Mouse (Mus musculus) retina, postnatal 1 day (tissue): ENCODE results near the gene Rab19.
"Not testable (repeated sequence)": the region's sequence is repeated elsewhere in the genome, so short reads cannot be mapped to it uniquely, and the experiment has no call there.

Experiments
- DNase-seq: peaks from one replicate; pipeline ENCODE4 v3.0.0-alpha.2; 2012

Rab19 gene

DNA sequence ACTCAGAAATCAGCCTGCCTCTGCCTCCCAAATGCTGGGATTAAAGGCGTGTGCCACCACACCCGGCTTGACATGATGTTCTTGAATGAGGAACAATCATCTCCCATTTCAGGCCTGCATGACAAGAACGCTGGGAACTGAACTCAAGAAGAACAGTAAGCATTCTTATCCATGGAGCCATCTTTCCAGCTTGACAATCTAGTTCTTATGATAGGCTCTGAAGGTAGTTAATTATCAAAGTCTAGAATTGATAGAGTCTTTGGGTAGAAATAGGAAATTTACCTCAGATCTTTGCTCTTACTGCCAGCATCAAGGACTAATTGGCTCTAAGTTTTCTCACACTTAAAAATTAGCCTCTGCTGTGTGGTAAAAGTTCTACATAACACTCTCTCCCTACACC lies 699 bp upstream of the Rab19 start:
- DNase-seq: no peak

DNA sequence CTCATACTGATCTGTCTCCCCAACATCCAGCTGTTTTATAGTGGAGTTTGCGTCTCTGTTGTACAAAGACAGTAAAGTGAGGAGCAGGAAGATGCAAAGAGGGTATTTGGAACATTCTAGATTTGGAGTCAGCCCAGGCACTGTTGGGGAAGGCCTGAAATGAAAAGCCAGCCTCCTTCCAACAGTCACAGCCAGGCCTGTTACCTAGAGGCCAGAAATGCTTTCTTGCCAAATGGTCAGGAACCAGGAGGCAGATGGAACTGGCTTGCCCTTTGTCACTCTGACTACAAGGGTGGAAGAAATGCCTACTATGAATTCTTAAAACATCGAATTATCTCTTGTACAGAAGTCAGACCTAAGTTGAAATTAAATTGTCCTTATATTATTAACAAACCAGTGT lies 9.0 kb downstream of the Rab19 start:
- DNase-seq: no peak

GRCm38 (mm10) chr6:39395471-39395870 lies 14.5 kb downstream of the Rab19 start:
- DNase-seq: no peak

- DNase-seq: no peak
These were observed 14.9 kb downstream of the Rab19 start for GRCm38 (mm10) chr6:39395916-39396315.

- DNase-seq: no peak
These were observed 16.1 kb downstream of the Rab19 start for GRCm38 (mm10) chr6:39397046-39397445.

DNA sequence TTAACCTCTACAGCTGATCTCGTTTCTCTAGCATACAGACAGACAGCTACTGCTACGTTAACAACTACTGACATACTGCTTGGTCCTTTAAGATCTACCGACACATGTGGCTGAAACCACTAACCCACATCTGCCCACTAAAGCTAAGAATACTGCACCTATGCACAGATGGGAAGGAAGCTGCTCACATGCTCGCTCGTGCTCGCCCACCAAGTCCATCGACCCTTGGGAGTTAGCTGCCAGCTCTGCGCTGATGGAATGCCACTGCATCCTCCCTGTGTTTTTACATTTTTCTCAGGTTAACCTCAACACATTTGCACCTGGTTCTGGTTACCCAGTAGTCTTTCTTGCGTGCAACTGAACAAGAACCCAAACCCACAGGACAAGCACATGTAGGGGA lies 17.4 kb downstream of the Rab19 start:
- DNase-seq: no peak

DNA sequence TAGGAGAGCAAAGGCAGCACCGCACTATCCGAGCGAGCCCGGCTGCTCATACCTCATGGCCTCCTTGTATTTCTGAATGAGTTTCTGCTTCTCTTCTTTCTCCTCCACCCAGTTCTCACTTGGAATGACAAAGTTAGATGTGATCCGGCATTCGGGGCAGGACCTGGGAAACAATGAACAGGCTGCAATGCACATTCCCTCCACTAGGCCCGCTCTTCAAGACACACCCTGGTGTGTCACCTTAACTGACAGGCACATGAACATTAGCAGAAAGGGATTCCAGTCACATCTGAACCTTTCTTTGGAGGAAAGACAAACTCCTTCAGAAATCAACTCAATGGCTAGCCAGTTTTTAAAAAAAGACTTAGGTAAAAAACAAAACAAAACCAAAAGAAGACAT lies 19.4 kb downstream of the Rab19 start:
- DNase-seq: peak; percentile 69

DNA sequence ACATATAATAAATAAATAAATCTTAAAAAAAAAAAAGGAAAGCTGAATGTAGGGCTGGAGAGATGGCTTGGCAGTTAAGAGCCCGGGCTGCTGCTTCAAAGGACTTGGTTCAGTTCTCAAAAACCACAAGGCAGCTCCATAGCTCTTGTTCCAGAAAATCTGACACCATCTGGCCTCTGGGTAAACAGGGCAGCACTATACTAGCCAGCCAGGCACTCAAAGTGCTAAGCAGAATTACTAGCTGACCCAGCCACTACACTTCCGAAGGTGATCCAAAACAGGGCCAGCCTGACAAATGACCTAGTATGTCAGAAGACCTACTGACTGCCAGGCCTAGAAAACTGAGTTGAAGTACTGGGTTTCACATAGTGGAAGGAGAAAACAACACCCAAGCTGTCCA lies 22.2 kb downstream of the Rab19 start:
- DNase-seq: no peak

- DNase-seq: no peak
These were observed 25.5 kb downstream of the Rab19 start for GRCm38 (mm10) chr6:39406480-39406879.

DNA sequence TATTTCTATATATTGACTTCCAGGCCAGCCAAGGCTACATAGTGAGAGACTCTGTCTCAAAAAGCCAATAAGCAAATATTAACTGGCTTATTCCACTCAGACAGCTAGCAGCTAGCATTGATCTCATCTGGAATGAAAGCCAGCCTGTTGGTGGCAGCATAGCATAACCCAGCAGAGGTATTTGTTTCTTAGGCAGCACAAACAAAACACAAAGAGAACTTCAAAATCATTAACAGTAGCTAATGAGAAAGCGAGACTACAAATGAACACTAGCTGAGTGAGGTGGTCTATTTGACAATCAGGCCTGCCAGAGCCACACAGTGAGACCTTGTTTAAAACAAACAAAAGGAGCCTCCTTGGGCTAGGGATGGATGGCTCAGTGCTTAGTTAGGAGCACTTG lies 33.1 kb downstream of the Rab19 start:
- DNase-seq: peak; percentile 50

DNA sequence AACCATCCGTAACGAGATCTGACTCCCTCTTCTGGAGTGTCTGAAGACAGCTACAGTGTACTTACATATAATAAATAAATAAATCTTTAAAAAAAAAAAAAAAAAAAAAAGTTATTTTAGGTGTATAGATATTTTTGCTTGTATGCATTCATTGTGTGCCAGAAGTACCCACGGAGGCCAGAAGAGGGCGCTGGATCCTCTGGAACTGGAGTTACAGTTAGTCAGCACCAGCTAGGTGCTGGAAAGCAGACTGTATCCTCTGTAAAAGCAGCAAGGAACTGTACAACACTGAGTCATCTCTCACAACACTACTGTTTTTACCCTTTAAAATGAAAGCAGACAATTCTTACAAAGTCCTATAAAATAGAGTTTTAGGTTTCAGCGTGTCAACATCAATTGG lies 34.8 kb downstream of the Rab19 start:
- DNase-seq: peak; percentile 58

DNA sequence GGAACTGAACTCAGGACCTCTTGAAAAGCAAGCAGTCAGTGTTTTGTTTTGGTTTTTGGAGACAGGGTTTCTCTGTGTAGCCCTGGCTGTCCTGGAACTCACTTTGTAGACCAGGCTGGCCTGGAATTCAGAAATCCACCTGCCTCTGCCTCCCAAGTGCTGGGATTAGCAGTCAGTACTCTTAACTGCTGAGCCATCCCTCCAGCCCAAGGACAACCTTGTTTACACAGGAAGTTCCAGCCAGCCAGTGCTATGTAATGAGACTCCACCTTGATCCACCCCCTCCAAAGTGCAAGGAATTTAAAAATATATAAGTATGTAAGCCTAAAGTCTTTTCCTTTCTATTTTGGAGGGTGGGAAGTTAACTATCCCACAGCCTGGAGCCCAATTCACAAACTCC lies 35.7 kb downstream of the Rab19 start:
- DNase-seq: not testable (repeated sequence)

GRCm38 (mm10) chr6:39419386-39419850 lies 38.4 kb downstream of the Rab19 start:
- no peak for DNase-seq

DNA sequence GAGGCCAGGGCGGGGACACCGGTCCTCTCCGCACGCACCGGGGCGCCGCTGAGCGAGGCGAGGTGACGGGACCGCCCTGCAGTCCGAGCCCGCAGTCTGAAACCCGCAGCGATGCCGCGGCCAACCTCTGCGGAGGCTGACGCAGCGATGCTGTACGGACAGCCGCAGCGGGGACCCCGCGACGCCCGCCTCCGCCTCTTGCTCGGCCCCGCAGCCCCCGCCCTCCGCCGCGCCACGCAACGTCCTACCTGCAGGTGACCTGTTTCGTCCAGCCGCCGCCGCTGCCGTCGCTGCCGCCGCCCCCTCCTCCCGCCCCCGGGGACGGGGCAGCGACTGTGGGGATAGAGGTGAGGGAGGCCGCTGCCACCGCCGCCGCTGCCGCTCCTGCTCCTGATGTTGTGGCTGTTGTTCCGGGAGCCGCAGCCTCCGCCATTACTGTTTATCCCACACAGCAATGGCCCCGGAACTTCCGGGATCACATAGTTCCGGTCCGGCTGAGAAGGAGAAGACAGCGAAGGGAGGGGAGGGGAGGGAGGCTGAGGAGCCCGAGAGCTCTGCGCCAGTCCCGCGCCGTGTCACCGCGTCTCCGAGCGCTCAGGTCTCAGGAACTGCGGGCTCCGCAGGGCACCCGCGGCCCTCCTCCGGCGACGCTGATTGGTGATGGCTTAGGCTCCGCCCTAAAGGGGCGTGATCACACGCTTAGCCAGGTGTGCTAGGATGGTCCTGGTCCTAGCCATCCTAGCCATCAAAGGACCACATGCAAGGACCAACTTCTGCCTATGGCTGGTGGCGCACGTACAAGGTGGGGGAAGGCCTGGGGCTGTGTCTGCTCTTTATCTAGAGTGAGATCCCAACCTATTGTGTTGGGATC lies 39.1 kb downstream of the Rab19 start, which contains the start of gene Mkrn1:
Gene Mkrn1 (minus strand): TSS at position 612 of the 871 bp plus-strand sequence.
- DNase-seq: peak; percentile 95

- DNase-seq: no peak
These were observed 39.9 kb downstream of the Rab19 start for GRCm38 (mm10) chr6:39420867-39421266.

- no peak for DNase-seq
These were observed 42.2 kb downstream of the Rab19 start for GRCm38 (mm10) chr6:39423130-39423551.

GRCm38 (mm10) chr6:39423686-39424085 lies 42.7 kb downstream of the Rab19 start:
- DNase-seq: no peak

- no peak for DNase-seq
These were observed 44.2 kb downstream of the Rab19 start for GRCm38 (mm10) chr6:39425181-39425580.

DNA sequence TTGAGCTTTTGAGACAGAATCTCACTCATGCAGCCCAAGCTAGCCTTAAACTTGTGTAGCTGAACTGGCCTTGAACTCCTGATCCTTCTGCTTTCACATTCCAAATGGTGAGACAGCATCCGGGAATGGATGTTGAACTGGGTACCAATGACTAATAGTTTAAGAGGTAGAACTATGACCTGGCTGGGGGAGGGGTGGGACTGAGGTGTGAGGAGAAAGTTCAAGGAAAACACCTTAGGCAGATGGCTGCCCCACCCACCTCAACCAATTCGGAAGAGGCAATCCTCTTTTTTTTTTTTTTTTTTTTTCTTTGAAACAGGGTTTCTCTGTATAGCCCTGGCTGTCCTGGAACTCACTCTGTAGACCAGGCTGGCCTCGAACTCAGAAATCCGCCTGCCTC lies 45.8 kb downstream of the Rab19 start:
- DNase-seq: no peak

- no peak for DNase-seq
These were observed 46.5 kb downstream of the Rab19 start for GRCm38 (mm10) chr6:39427276-39428003.

DNA sequence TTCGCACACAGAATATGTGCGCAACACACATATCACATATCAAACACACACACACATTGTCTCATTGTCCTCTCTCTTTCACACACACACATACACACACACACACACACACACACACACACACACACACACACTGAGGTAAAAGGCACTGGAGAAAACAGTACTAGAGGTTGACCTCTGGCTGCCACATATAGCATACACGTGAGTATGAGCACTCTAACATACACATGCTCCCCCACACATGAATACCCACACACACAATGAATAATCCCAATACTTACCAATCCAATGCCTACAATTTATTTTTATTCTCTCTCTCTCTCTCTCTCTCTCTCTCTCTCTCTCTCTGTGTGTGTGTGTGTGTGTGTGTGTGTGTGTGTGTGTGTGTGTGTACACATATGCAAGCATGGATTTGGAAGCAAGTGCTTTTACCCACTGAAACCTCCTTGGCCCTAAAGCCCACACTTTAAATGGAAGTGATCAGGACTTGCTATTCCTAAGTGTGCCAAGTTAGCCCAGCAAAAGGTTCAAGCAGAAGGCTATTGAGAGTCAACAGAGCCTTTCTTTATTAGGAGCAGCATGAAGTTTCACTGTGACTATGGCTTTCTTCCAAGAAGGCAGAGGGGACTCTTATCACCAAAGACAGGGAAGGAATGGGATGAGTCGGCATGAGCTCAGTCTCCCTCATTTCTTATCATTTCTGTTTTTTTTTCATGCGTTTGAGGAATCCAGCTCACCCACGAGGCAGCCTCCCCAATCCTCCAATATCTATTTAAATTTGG lies 48.2 kb downstream of the Rab19 start:
- DNase-seq: no peak

- no peak for DNase-seq
These were observed 49.7 kb downstream of the Rab19 start for GRCm38 (mm10) chr6:39430722-39431121.

- DNase-seq: no peak
These were observed 52.2 kb downstream of the Rab19 start for GRCm38 (mm10) chr6:39433174-39433573.
